Mouse (Mus musculus) embryonic facial prominence, embryonic 13.5 days (tissue): ENCODE data around the gene Ccnc. TPM values are rescaled to one million over a fixed set of nuclear protein-coding genes. Genes with fewer than 3 reads are reported as not detected.
"Not testable (repeated sequence)": the region's sequence is repeated elsewhere in the genome, so short reads cannot be mapped to it uniquely, and the experiment has no call there.

Experiments used
- ATAC-seq: fragments of 200-750 bp; cut with Nextera tagmentation; 2 replicates; pipeline ENCODE4 v1.8.0; 2017; ENCODE audit warnings: low read depth; ENCODE audit not compliant: insufficient number of reproducible peaks, insufficient read depth, low FRiP score, low TSS enrichment
- H3K27ac ChIP-seq: fragments of 300-500 bp; sonication (generic); 2 replicates; pipeline ENCODE4 v1.5.1; 2015; ENCODE audit warnings: moderate library complexity, mild to moderate bottlenecking, inconsistent platforms
- H3K27me3 ChIP-seq: fragments of 300-500 bp; sonication (generic); 2 replicates; pipeline ENCODE4 v1.6.1; 2015; ENCODE audit warnings: mild to moderate bottlenecking, inconsistent platforms
- H3K36me3 ChIP-seq: fragments of 300-500 bp; sonication (generic); 2 replicates; pipeline ENCODE4 v1.6.1; 2015; ENCODE audit warnings: mild to moderate bottlenecking, inconsistent platforms
- H3K4me1 ChIP-seq: fragments of 300-500 bp; sonication (generic); 2 replicates; pipeline ENCODE4 v1.6.1; 2015; ENCODE audit warnings: inconsistent platforms
- H3K4me2 ChIP-seq: fragments of 300-500 bp; sonication (generic); 2 replicates; pipeline ENCODE4 v1.6.1; 2015; ENCODE audit warnings: moderate library complexity, mild to moderate bottlenecking, inconsistent platforms
- H3K4me3 ChIP-seq: fragments of 300-500 bp; sonication (generic); 2 replicates; pipeline ENCODE4 v1.5.1; 2015; ENCODE audit warnings: mild to moderate bottlenecking, inconsistent platforms
- H3K9ac ChIP-seq: fragments of 300-500 bp; sonication (generic); 2 replicates; pipeline ENCODE4 v1.6.1; 2015; ENCODE audit warnings: mild to moderate bottlenecking, inconsistent platforms
- H3K9me3 ChIP-seq: fragments of 300-500 bp; sonication (generic); 2 replicates; pipeline ENCODE4 v1.6.1; 2016; ENCODE audit warnings: inconsistent platforms
- WGBS: fragments of 180-500 bp; shearing (Covaris S2); methylation state at CpG from one replicate; pipeline ENCODE4 v1.1.7; 2015; ENCODE audit warnings: mixed read lengths; 5-methylcytosine and 5-hydroxymethylcytosine counted together
- polyA plus RNA-seq: library from polyadenylated mRNA; unstranded; fragments of >200 nt; fragmentation: Nextera tagmentation; extraction: Ambion mirVana; gene quantifications from 2 replicates; pipeline ENCODE4 v1.2.1, GENCODE M21; 2015

Ccnc gene
- polyA plus RNA-seq, 1 experiment from 2014 or later = 42.9 TPM

GRCm38 (mm10) chr4:21687783-21688702 is 39.5 kb upstream of the Ccnc start:
- WGBS = 2% methylated on average over 50 of the region's 51 CpGs
- peak overlapping the region; percentile 46 for H3K4me3 ChIP-seq
- peak overlapping the region; percentile 73 for H3K4me2 ChIP-seq
- H3K27me3 ChIP-seq = peaks cover 99% of the 10 kb centered on the region
- peaks cover 9% of the 10 kb centered on the region for H3K4me1 ChIP-seq
- no peak overlapping the region for H3K27ac ChIP-seq
- H3K9me3 ChIP-seq = no peaks in the 10 kb centered on the region
- no peaks in the 10 kb centered on the region for H3K36me3 ChIP-seq
- H3K9ac ChIP-seq = peak overlapping the region; percentile 44; the same call in 1 of the 2 replicates
- no peak for ATAC-seq

DNA sequence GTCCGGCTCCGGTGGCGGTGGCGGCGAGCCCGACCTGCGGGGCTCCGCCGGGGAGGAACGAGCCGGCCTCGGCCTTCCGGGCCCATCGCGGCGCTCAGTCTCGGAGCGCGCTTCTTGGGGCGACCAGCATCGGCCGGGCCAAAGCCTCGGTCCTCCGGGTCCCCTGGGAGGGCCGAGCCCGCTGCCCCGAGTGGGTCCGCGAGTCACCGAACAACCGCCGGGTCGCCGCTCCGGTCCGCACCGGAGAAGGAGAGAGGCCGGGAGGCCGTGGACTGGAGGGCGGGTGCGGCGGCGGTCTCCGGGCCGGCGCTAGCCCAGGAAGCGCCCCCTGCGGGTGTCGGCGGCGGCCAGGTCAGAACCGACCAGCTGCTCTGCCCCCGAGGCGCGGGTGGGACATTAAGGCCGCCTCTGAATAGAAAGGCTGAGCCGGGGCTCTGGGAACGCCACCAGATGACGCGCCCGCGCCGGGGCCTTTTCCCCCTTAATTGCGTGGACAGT is 38.7 kb upstream of the Ccnc start:
- Histone ChIP-seq H3K36me3 (no peaks in the 10 kb centered on the region), H3K27me3 (peaks cover 95% of the 10 kb centered on the region), H3K4me1 (peaks cover 9% of the 10 kb centered on the region), H3K27ac (no peak overlapping the region), H3K4me2 (peak overlapping the region; percentile 73), H3K4me3 (peak overlapping the region; percentile 46), H3K9ac (peak overlapping the region; percentile 44; the same call in 1 of the 2 replicates), H3K9me3 (no peaks in the 10 kb centered on the region)
- under 1% methylated on average over 58 of the region's 64 CpGs for WGBS
- ATAC-seq = no peak; the same call in 1 of the 2 replicates

DNA sequence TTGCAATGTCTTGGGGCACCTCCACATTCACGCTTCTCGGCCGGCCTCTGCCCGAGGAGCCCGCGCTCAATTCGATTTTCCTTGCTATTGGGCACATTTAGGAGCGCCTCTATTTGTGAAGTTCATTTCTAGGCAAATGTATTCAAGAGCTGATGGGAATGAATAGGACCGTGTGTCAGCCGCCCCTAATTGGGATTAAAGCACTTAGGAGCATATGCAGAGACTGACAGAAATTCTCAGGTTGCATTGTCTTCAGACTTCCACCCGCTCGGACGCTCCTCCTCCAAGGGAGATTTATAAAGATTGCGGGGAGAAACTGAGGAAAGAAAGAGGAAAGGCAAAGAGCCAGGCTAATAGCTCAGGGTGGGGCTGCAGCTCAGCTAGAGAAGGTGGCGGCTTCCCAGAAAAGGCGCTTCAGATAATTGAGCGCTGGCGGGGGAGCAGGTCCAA is 38.0 kb upstream of the Ccnc start:
- Histone ChIP-seq H3K9ac (no peak overlapping the region), H3K27ac (no peak overlapping the region), H3K4me1 (peaks cover 9% of the 10 kb centered on the region), H3K4me3 (no peak overlapping the region), H3K36me3 (no peaks in the 10 kb centered on the region), H3K9me3 (no peaks in the 10 kb centered on the region), H3K4me2 (no peak overlapping the region; the same call in 1 of the 2 replicates), H3K27me3 (peaks cover 89% of the 10 kb centered on the region)
- no peak for ATAC-seq
- under 1% methylated on average over 18 of the region's 18 CpGs for WGBS

DNA sequence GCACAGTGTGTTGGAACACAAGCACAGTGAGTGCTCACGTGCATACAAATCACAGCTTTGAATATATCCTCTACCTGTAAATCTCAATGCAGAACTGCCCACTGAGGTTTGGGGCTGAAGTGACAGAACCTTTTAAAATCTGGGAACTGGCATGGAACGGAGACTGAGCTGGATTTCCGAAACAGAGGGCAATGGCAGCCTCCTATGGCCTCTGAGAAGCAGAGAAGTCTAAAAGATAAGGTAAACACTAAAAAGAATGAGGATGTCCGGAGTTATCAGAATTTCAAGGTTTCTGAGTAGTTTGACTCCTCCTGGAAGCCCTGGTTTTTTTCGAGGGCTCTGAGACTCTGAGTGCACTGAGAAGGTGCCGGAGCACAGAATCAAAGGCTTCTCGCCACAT is 37.3 kb upstream of the Ccnc start:
- Histone ChIP-seq H3K9ac (no peak overlapping the region), H3K9me3 (no peaks in the 10 kb centered on the region), H3K4me3 (no peak overlapping the region), H3K27me3 (peaks cover 89% of the 10 kb centered on the region), H3K4me1 (peaks cover 9% of the 10 kb centered on the region), H3K36me3 (no peaks in the 10 kb centered on the region), H3K4me2 (no peak overlapping the region), H3K27ac (no peak overlapping the region)
- 9% methylated on average over 7 of the region's 7 CpGs for WGBS
- no peak for ATAC-seq

- WGBS = 28% methylated on average over 7 of the region's 7 CpGs
- H3K27ac ChIP-seq = no peak overlapping the region
- no peaks in the 10 kb centered on the region for H3K4me1 ChIP-seq
- ATAC-seq = no peak
- no peaks in the 10 kb centered on the region for H3K36me3 ChIP-seq
- H3K4me2 ChIP-seq = no peak overlapping the region
- no peak overlapping the region for H3K9ac ChIP-seq
- H3K9me3 ChIP-seq = no peaks in the 10 kb centered on the region
- H3K4me3 ChIP-seq = no peak overlapping the region
- peaks cover 47% of the 10 kb centered on the region for H3K27me3 ChIP-seq
Measured at GRCm38 (mm10) chr4:21695638-21696254, 31.8 kb upstream of the Ccnc start.

DNA sequence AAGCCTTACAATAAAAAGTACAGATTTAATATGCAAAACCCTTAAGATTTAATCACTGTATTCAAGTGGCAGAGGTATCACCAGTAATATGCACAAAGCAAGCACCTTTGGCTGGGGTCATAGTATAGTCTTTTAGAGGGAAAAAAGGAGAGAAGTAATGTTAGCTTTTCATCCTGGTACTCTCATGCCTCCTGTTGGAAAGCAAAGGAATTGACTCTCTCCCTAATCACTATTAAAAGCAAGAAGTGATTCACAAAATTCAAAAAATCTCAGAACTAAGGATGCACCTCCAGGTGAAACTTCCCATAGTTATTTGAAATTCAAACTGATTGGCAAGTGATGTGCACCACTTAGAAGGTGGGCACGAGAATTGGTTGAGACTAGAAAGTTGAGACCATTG is 22.5 kb upstream of the Ccnc start:
- H3K36me3 ChIP-seq = no peaks in the 10 kb centered on the region
- no peak overlapping the region for H3K9ac ChIP-seq
- no peaks in the 10 kb centered on the region for H3K9me3 ChIP-seq
- 48% methylated on average over 1 of the region's 1 CpGs for WGBS
- no peaks in the 10 kb centered on the region for H3K4me1 ChIP-seq
- ATAC-seq = no peak
- no peak overlapping the region for H3K27ac ChIP-seq
- H3K4me3 ChIP-seq = no peak overlapping the region
- H3K4me2 ChIP-seq = no peak overlapping the region
- H3K27me3 ChIP-seq = 0 out of 2 replicates have a peak, but pooled peaks cover 4% of the 10 kb centered on the region

GRCm38 (mm10) chr4:21712147-21712546 is 15.4 kb upstream of the Ccnc start:
- Histone ChIP-seq H3K4me3 (no peak overlapping the region), H3K27ac (no peak overlapping the region), H3K4me1 (no peaks in the 10 kb centered on the region), H3K9ac (no peak overlapping the region), H3K9me3 (no peaks in the 10 kb centered on the region), H3K27me3 (0 out of 2 replicates have a peak, but pooled peaks cover 5% of the 10 kb centered on the region), H3K36me3 (no peaks in the 10 kb centered on the region), H3K4me2 (peak overlapping the region; percentile 40)
- peak; percentile 90 for ATAC-seq
- 3% methylated on average over 13 of the region's 13 CpGs for WGBS

DNA sequence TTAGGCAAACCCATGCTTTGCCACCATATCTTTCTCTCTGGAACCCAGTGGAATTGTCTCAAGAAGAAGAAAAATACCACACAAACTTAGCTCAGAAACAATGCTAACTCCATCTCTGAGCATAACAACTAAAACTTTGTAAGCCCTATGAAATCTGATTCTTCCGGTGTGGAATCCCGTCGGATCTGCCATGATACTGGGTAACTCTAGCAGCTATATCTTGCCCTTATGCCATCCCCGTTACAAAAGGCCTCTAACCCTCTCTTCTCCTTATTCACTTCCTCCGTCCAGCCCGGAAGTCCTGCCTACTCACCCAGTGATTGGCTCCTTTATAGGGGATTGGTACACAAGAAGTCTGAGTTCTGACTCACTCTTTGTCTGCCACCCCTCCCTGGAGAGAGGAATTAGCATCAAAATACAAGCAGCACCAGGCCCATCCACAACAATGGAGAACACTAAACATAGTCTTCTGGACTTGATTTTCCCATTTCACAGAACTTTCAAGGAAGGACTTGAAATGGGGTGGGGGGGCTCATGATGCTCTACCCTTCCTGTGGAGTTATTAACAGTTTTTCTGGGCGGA is 4.7 kb upstream of the Ccnc start:
- Histone ChIP-seq H3K36me3 (no peaks in the 10 kb centered on the region), H3K27ac (no peak overlapping the region), H3K4me2 (no peak overlapping the region), H3K4me1 (no peaks in the 10 kb centered on the region), H3K27me3 (no peaks in the 10 kb centered on the region), H3K9me3 (no peaks in the 10 kb centered on the region), H3K9ac (no peak overlapping the region), H3K4me3 (no peak overlapping the region)
- WGBS = 44% methylated on average over 7 of the region's 7 CpGs
- ATAC-seq = no peak

DNA sequence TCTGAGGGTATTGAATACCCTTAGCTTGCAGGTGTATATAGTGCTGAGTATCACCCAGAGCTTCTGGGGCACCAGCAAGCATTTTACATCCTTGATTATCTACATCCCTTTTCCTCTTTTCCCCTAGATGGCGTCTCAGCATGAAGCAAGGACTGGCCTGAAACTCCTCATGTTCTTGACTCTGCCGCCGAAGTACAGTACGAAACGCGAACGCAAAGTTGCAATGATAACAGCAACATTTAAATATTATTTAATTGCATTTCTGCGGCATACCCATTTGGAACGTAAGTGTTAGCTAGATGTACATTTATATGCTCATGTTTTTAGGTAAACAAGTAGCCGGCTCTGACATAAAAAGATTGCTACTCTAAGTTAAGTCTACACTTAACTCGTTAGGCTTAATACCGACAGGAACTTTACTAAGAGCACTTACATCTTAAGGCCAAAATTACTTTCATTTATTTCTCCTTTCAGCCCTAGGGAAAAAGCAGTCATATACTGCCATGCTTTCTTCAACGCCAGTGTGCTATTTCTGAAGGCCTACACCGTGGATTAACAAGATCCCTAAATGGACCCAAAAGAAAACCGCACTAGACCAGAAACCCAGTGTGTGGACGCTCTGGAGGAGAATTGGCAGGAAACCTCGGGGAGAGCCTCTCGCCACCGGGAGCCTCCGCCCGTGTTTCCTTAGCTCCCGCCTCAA is 438 bp upstream of the Ccnc start:
- peaks cover 5% of the 10 kb centered on the region for H3K4me1 ChIP-seq
- peak overlapping the region; percentile 80 for H3K4me3 ChIP-seq
- H3K36me3 ChIP-seq = no peaks in the 10 kb centered on the region
- H3K9me3 ChIP-seq = no peaks in the 10 kb centered on the region
- peak overlapping the region; percentile 73 for H3K4me2 ChIP-seq
- H3K27me3 ChIP-seq = no peaks in the 10 kb centered on the region
- peak overlapping the region; percentile 82 for H3K27ac ChIP-seq
- WGBS = under 1% methylated on average over 22 of the region's 22 CpGs
- peak overlapping the region; percentile 84 for H3K9ac ChIP-seq
- ATAC-seq = no peak

DNA sequence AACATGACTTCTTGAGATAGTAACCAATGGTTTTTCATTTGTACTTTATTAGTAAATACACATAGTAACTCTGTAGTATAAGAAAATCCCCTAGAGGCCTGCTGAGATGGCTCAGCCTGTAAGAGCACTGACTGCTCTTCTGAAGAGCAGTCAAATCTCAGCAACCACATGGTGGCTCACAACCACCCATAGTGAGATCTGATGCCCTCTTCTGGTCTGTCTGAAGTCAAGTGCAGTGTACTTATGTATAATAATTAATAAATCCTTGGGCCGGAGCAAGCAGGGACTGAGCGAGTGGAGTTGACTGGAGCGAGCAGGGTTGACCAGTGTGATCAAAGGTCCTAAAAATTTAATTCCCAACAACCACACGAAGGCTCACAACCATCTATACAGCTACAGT is 11.7 kb downstream of the Ccnc start:
- Histone ChIP-seq H3K36me3 (peaks cover 28% of the 10 kb centered on the region), H3K4me2 (no peak overlapping the region), H3K9me3 (no peaks in the 10 kb centered on the region), H3K4me1 (no peaks in the 10 kb centered on the region), H3K4me3 (no peak overlapping the region), H3K9ac (no peak overlapping the region), H3K27ac (no peak overlapping the region), H3K27me3 (no peaks in the 10 kb centered on the region)
- ATAC-seq = no peak
- WGBS = 90% methylated on average over 4 of the region's 4 CpGs

DNA sequence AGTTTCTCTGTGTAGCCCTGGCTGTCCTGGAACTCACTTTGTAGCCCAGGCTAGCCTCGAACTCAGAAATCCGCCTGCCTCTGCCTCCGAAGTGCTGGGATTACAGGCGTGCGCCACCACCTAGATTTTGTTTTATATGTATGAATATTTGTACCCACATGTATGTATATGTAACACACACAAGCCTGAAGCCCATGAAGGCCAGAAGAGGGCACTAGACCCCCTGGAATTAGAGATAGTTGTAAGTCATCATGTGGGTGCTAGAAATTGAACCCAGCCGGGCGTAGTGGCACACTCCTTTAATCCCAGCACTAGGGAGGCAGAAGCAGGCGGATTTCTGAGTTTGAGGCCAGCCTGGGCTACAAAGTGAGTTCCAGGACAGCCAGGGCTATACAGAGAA is 16.6 kb downstream of the Ccnc start:
- peaks cover 24% of the 10 kb centered on the region for H3K36me3 ChIP-seq
- H3K4me1 ChIP-seq, H3K27me3 ChIP-seq, H3K27ac ChIP-seq, H3K9ac ChIP-seq, ATAC-seq, H3K9me3 ChIP-seq, H3K4me3 ChIP-seq, H3K4me2 ChIP-seq: not testable (repeated sequence)
- WGBS = 93% methylated on average over 8 of the region's 8 CpGs
